Mouse (Mus musculus): ENCODE measurements around the gene Scn8a. TPM values are rescaled to one million over a fixed set of nuclear protein-coding genes. Genes with fewer than 3 reads are reported as not detected.

Gene Scn8a
- polyA plus RNA-seq, 1 experiment from 2014 or later: 1.3 TPM

DNA sequence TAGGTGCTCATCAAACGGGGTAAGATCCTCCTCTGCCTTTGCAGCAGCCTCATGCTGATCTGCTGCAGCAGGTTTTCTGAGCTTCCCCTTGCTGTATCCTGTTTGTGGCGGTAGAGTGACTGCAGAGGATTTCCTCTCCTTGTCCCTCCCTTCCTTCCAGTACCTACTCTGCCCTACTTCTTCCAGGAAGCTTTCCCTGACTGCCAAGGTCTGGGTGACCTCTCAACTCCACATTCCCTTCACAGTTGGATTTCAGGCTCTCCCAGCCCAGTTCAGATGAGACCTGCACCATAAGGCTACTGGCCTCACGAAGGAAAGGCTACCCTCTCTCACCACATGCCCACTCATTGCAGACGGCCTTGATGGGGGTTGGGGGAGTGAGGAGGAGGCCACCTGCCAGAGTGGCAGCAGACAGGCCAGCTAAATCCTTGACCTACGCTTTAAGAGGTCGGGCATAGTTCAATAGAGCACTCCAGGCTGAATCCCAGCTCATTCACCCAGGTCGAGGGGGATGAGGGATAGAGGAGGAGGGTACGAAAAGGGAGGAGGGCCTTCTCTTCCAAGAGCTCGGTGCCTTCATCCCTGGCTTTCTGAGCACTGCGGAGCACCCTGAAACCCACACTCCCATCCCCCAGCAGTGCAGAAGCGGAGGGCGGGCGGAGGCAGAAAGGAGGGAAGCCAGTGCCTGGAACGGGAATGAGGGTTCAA, 222.6 kb downstream of the Scn8a start:
- Histone ChIP-seq H3K27ac (ENCODE audit: low read depth) (no peak overlapping the region), H3K4me3 (ENCODE audit: low read depth, low read length) (no peak overlapping the region)
- no peak for ATAC-seq (ENCODE audit: insufficient read depth)

DNA sequence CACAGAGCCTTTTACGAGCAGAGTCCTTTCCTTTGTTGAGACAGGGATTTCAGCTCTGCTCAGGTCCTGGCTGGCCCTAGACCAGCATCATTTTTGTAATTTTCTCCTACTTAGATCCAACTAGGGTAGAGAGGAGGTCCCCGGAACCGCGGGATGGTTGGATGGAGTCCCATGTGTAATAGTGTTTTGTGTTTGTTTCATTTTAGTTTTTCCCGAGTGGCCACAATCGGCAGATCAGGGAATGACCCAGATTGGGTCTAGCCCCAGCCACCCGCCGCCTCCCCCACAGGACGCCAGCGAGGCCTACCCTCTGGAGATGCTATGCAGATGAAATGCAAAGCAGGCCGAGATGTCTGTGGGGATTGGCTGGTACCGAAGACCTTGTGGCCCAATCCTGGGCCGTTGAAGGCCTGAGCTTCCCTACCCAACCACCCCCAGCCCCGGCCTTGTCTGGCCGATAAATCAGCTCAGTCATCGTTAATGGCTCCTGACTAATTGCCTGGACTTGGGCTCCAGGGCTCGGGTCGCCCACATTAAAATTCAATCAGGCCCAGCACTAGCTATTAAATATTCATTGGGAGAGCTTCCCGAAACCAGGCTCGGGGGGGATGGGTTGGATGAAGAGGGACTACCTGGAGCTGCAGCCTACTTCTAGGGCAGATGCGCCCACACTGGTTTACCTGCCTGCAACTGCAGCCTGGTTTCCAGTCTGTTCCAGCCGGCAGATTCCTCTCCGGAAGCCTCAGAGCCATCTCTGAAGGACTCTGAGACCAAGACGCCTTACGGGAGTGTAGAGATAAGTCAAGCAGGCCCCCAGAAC, 223.4 kb downstream of the Scn8a start:
- ATAC-seq (ENCODE audit: insufficient read depth): peak; percentile 67
- H3K27ac ChIP-seq (ENCODE audit: low read depth): no peak overlapping the region
- no peak overlapping the region for H3K9ac ChIP-seq
- H3K4me3 ChIP-seq (ENCODE audit: low read depth, low read length): no peak overlapping the region
- no peaks in the 10 kb centered on the region for H3K36me3 ChIP-seq (ENCODE audit: insufficient read depth)
- 0 out of 2 replicates have a peak, but pooled peaks cover 3% of the 10 kb centered on the region for H3K27me3 ChIP-seq (ENCODE audit: insufficient read depth, low read length)
- 32% methylated on average over 25 of the region's 25 CpGs for WGBS
- peaks cover under 1% of the 10 kb centered on the region; the same call in 1 of the 2 replicates for H3K4me1 ChIP-seq (ENCODE audit: insufficient read depth)
- peak; percentile 52 for DNase-seq
- H3K4me2 ChIP-seq: no peak overlapping the region; the same call in 1 of the 2 replicates
- no peak for TF ChIP-seq CTCF (IDR thresholded peaks at IDR 0.05; ENCODE audit: low read depth)
- H3K9me3 ChIP-seq (ENCODE audit: low read depth, low read length): no peaks in the 10 kb centered on the region

More for the DNA sequence above, 222.6 kb downstream of the Scn8a start:
- 46% methylated on average over 14 of the region's 14 CpGs for WGBS
- TF ChIP-seq CTCF (IDR thresholded peaks at IDR 0.05; ENCODE audit: low read depth): no peak
- Histone ChIP-seq H3K9me3 (ENCODE audit: low read depth, low read length) (no peaks in the 10 kb centered on the region), H3K9ac (no peak overlapping the region), H3K4me2 (no peak overlapping the region; the same call in 1 of the 2 replicates), H3K36me3 (ENCODE audit: insufficient read depth) (no peaks in the 10 kb centered on the region), H3K27me3 (ENCODE audit: insufficient read depth, low read length) (0 out of 2 replicates have a peak, but pooled peaks cover 3% of the 10 kb centered on the region), H3K4me1 (ENCODE audit: insufficient read depth) (no peaks in the 10 kb centered on the region)
- no peak for DNase-seq

DNA sequence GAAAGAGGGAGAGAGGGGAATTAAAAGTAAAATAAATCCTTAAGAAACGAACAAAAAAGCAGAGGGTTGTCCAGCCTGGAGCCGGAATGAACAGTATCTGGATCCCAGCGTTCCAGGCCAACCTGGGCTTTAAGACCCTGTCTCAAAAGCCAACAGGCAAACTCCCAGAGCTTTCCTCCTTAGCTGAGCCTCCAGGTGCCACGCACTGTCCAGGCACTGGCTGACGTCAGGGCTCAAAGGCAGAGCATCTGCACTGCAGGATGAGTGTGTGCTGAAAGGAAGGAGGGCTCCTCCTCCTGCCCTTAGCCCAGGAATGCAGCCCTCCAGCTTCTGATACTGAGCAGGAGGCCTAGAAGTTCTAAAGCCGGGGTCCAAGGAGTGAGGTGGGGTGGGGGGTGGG, 224.3 kb downstream of the Scn8a start:
- Histone ChIP-seq H3K4me2 (no peak overlapping the region), H3K27ac (ENCODE audit: low read depth) (no peak overlapping the region), H3K9me3 (ENCODE audit: low read depth, low read length) (no peaks in the 10 kb centered on the region), H3K4me1 (ENCODE audit: insufficient read depth) (peaks cover 2% of the 10 kb centered on the region; the same call in 1 of the 2 replicates), H3K9ac (no peak overlapping the region), H3K36me3 (ENCODE audit: insufficient read depth) (no peaks in the 10 kb centered on the region), H3K4me3 (ENCODE audit: low read depth, low read length) (no peak overlapping the region), H3K27me3 (ENCODE audit: insufficient read depth, low read length) (0 out of 2 replicates have a peak, but pooled peaks cover 5% of the 10 kb centered on the region)
- no peak for TF ChIP-seq CTCF (IDR thresholded peaks at IDR 0.05; ENCODE audit: low read depth)
- ATAC-seq (ENCODE audit: insufficient read depth) (no peak), DNase-seq (peak; percentile 31)
- 47% methylated on average over 6 of the region's 6 CpGs for WGBS

DNA sequence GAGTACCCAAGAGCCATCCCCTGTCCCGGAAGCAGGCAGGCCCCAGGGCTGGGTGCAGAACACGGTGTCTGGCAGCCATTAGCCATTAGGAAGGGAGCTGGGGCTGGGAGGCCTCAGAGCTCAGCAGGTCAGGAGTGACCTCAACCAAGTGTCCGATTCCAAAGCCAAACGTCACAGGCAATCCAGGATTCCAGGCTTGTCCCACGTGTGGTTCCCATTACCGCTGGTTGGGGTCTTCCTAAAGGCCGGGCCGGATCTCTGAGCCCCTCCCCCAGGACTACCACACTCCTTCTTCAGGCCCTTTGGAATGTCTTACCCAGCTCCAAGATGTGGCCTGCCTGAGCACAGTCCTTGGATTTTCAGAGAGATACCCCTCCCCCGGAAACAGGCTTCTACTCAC, 225.3 kb downstream of the Scn8a start:
- DNase-seq (no peak), ATAC-seq (ENCODE audit: insufficient read depth) (no peak)
- TF ChIP-seq CTCF (IDR thresholded peaks at IDR 0.05; ENCODE audit: low read depth): no peak
- no peaks in the 10 kb centered on the region for H3K36me3 ChIP-seq (ENCODE audit: insufficient read depth)
- no peaks in the 10 kb centered on the region for H3K9me3 ChIP-seq (ENCODE audit: low read depth, low read length)
- H3K27me3 ChIP-seq (ENCODE audit: insufficient read depth, low read length): 0 out of 2 replicates have a peak, but pooled peaks cover 6% of the 10 kb centered on the region
- no peak overlapping the region for H3K4me3 ChIP-seq (ENCODE audit: low read depth, low read length)
- WGBS: 55% methylated on average over 9 of the region's 9 CpGs
- H3K4me1 ChIP-seq (ENCODE audit: insufficient read depth): peaks cover 2% of the 10 kb centered on the region; the same call in 1 of the 2 replicates
- H3K4me2 ChIP-seq: no peak overlapping the region
- no peak overlapping the region for H3K27ac ChIP-seq (ENCODE audit: low read depth)
- no peak overlapping the region for H3K9ac ChIP-seq

DNA sequence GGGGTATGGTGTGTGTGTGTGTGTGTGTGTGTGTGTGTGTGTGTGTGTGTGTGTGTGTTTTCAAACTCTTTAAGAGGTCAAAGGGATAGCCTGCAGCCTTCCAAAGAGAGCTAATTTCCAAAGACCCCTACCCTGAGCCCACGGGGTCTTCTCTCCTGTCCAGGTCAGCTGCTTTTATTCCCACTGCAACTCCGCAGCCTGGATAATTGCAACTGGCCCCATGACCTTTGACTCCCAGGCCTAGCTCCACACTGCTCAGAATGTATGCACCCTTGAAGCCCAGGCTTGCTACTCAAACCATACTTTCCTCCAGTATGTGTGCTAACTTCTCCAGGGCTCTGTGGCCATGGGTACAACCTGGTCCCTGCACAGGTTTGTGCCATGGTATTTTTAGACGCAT, 225.7 kb downstream of the Scn8a start:
- Histone ChIP-seq H3K4me2 (no peak overlapping the region), H3K36me3 (ENCODE audit: insufficient read depth) (no peaks in the 10 kb centered on the region), H3K9ac (no peak overlapping the region), H3K4me3 (ENCODE audit: low read depth, low read length) (no peak overlapping the region), H3K9me3 (ENCODE audit: low read depth, low read length) (no peaks in the 10 kb centered on the region), H3K27ac (ENCODE audit: low read depth) (no peak overlapping the region), H3K27me3 (ENCODE audit: insufficient read depth, low read length) (0 out of 2 replicates have a peak, but pooled peaks cover 6% of the 10 kb centered on the region), H3K4me1 (ENCODE audit: insufficient read depth) (peaks cover 2% of the 10 kb centered on the region; the same call in 1 of the 2 replicates)
- ATAC-seq (ENCODE audit: insufficient read depth) (no peak), DNase-seq (no peak)
- WGBS: 69% methylated on average over 3 of the region's 3 CpGs
- no peak for TF ChIP-seq CTCF (IDR thresholded peaks at IDR 0.05; ENCODE audit: low read depth)

Other genes starting within 250 kb of the Scn8a start
- gene Smagp, start 232.9 kb upstream of the Scn8a start, polyA plus RNA-seq (2014; fragmentation: Nextera tagmentation; extraction: Ambion mirVana): 9.5 and 11.9 TPM in 2 replicates
- gene Bin2, start 200.3 kb upstream of the Scn8a start, polyA plus RNA-seq (2014; fragmentation: Nextera tagmentation; extraction: Ambion mirVana): 4.8 TPM in 2 replicates
- gene Cela1, start 181.9 kb upstream of the Scn8a start, polyA plus RNA-seq (2014; fragmentation: Nextera tagmentation; extraction: Ambion mirVana): 0.97 and 1.2 TPM in 2 replicates
- 0.07 and 0.25 TPM in 2 replicates for gene Galnt6, start 140.5 kb upstream of the Scn8a start, polyA plus RNA-seq (2014; fragmentation: Nextera tagmentation; extraction: Ambion mirVana)
- gene Slc4a8, start 108.1 kb upstream of the Scn8a start, polyA plus RNA-seq (2014; fragmentation: Nextera tagmentation; extraction: Ambion mirVana): 1.6 and 2.5 TPM in 2 replicates
- not detected in 2 replicates for gene Gm47841, start 177.5 kb downstream of the Scn8a start, polyA plus RNA-seq (2014; fragmentation: Nextera tagmentation; extraction: Ambion mirVana)
- gene Fignl2, start 208.7 kb downstream of the Scn8a start, polyA plus RNA-seq (2014; fragmentation: Nextera tagmentation; extraction: Ambion mirVana): 0.26 and 0.34 TPM in 2 replicates
- gene Ankrd33, start 245.9 kb downstream of the Scn8a start, polyA plus RNA-seq (2014; fragmentation: Nextera tagmentation; extraction: Ambion mirVana): not detected in 2 replicates